Mouse (Mus musculus) kidney, adult 2 months (tissue): Measurements from ENCODE around the gene Cd79b.

ENCODE experiments used
- CTCF ChIP-seq: fragments of 200-500 bp; conservative IDR thresholded peaks from 2 replicates; pipeline ENCODE4 v1.5.1; 2011; ENCODE audit warnings: low read depth, mild to moderate bottlenecking, control low read depth, low read length, moderate library complexity, mixed read lengths; ENCODE audit not compliant: insufficient read depth, insufficient read length
- POLR2A ChIP-seq: fragments of 200-500 bp; IDR thresholded peaks from one replicate; pipeline ENCODE4 v1.6.1; 2011; ENCODE audit warnings: low read depth, low read length, control low read depth

DNA sequence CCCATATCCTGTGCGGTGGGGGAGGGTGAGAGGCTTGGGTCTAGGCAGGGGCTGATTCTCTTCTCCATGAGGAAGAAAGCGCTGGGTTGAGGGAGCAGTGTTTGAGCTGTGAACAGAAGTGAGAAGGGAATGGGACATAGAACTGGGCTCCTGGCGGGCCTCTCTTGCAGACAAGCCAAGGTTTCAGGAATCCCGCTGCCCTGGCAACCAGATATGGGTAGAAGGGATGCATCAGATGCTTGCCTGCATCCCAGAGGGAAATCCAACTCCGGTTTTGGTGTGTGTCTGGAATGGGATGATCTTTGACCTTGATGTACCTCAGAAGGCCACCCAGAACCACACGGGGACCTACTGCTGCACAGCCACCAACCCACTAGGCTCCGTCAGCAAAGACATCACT, 28.4 kb downstream of the Cd79b start:
- no peak for TF ChIP-seq CTCF
- no peak for TF ChIP-seq POLR2A
